Mouse (Mus musculus) cerebellum, adult 11-12 months (tissue): ENCODE data around the gene Lin7a.

Experiments used
- DNase-seq: peaks from one replicate; pipeline ENCODE4 v3.0.0; 2022

The Lin7a gene

DNA sequence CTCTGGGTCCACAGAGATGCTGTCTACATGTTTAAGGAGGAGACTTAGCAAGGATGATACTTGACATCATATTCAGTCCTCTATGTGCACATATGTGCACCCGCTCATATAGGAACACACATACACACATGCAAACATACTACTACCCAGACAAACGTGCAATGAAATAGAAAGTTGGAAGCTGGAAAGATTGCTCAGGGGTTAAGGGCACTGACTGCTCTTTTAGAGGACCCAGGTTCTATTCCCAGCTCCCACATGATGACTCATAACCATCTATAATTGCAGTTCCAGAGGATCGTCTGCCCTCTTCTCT, 19.0 kb upstream of the Lin7a start:
- DNase-seq: no peak

DNA sequence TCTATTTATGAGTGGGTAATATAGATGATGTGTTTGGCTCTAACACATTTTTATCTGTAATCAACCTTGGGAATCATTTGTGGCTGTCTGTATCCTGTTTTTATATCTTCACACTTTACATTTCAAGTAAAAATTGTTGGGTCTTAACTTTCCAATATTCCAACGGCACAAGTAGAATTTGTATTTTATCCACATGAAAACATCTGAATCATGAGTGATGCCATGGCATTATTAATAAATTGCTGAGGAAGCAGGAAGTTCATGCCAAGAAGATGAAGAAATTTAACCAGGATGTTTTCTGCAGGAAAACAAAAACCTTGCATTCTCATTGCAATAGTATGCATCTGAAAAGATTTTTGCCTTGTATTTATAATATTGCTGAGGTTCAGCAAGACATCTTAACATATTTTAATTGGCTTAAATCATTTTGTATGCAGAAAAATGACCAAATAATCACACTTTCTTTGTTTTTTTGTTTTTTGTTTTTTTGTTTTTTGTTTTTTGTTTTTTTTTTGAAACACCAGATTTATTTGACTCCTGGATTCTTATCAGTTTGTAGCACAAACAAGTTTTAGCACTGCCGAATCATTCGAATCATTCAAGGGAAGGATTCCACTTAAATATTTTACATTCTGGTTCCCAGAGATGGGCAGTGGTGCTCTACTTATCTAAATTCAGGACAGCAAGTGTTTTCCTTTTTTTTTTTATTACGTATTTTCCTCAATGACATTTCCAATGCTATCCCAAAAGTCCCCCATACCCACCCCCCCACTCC, 18.1 kb upstream of the Lin7a start:
- no peak for DNase-seq

DNA sequence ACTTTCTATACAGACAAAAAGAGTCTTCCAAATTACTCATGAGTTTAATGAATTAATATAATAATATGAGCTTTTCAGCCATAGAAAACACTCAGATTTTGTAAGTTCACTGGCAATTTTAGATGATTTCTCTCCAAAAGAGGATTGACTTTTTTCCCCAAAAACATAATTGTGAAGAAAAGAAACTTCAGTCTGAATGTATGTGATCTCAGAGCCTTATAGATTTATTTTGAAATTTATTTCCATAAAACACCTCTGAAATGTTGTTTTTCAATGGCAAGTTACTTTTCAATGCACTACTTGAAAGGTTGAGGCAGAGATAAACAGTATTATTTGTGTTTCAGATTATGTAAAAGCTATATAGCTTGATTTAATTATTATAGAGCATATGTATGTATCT, 16.8 kb upstream of the Lin7a start:
- DNase-seq: no peak

DNA sequence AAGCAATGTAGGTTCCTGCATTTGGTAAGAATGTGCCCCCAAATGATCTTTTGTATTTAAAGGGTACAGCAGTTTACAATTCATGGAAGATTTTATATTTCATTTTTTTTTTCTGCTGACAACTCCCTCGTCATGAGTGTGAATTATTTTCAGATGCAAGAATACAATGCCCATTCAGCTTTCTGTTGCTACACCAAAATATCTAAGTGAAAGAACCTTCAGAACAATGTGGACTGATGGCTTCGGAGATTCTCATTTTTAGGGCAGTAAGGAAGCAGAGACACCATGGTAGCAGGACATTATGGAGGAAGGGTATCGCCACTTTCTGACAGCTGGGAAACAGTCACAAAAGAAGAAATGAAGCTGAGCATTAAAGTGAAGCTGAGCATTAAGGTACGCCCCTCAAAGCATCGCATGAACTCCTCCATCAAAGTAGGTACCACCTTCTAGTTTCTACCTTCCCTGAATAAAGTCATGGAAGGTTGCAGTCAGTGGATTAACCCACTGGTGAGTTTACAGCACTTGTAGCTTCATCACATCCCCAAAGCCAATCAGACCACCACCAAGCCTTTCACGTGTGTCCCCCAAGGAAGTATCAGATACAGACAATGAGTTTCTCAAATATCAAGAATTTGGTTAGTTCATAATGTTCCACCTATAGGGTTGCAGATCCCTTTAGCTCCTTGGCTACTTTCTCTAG, 16.0 kb upstream of the Lin7a start:
- DNase-seq: no peak

DNA sequence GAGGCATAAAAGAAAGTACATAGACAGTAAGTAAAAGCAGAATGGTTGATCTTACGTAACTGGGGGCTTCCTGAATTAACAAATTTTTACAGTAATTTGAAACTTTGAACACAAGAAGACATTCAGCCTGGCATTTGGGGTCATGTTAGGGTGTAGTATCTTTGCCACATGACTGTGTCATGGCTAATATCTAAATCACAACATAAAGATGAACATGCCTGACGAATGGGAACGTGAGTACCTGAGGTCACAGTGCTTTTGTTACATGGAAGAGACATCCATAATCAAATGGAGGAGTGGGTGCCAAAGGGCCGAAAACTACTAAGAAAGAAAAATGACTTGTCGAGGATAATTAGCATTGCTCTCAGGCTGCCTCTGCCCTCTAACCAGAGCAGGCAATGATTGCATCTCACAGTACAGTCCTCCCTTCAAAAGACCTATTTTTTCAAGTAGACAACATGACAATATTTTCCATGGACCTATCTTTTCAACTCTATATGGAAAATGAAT, 15.0 kb upstream of the Lin7a start:
- DNase-seq: no peak

DNA sequence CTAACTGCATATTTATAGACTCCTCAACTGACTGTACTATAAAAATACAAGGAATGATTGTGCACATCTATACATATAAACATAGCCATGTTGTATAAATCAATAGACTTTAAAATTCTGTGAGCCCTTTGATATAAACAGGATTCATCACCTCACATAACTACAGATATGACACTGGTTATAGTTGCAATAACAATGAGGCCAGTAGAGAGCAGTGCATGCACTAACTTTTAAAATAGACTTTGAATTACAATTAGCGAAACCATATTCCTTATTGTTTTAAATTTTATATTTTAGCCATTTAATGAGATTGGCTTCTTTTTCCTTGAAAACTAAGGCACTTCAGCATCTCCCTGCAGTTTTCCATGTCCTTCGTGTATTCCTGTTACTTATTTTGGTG, 11.1 kb upstream of the Lin7a start:
- DNase-seq: no peak

DNA sequence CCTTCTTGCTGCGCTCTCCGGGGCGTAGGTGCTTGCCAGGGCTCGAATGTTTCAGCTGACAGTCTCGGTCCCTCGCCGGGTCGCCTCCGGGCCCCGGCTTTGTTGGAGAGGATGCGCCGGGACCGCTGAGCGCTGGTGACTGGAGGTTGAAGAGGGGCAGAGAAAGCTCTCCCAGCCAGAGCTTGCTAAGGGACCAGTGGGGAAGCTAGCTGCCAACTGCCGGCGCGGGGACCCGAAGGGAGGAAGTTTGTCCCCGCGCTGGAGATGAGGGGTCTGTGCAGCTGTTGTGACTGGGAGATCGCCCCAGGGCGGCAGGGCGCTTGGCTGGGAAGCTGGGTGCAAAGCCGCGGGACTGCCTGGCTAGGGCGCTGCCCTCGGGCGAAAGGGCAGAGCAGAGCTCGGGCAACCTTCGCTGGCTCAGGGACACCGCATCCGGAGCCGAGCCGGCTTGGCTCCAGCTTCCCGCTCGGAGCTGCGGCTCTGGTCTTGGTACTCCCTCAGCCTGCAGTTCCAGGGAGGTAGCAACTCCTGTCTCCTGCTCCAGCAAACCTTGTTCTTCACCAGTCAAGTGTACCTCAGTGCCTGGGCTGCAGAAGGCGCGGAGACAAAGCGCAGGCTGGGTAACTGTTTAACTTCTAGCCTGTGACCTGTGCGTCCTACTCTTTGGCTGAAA, 781 bp downstream of the Lin7a start:
- peak; percentile 81 for DNase-seq

DNA sequence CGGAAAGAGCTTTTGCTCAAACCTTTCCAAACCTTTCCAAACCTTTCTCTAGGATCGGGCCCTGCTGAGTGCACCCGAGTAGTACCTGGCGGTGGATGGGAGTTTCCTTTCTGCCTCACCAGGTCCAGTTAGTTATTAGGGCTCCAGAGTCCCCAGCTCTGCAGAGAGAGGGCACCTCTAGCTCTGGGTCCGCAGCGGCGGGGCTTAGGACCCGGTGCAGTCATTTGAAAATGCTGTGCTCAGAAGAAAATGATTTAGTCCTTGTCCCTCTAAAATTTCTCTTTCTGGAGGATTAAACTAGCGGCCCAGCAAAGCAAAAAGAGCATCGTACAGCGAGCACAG, 1.3 kb downstream of the Lin7a start:
- peak; percentile 67 for DNase-seq

DNA sequence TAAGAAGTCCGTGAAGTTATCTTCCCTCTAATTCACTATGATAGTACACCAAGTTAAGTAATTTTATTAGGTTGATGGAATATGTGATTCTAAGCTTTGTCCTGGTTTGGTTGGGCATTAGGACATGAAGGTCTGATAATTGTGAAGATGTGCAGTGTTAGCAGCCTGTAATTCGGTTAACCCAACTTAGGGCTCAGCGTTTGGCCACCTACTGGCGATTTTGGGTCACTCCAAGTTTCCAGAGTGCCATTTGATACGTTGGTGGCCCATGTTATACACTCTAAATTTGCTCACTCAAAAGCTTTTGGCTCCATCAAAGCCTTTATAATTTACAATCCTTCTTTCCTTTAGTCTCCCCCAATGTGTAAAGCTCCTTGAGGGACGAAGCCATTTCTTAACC, 2.4 kb downstream of the Lin7a start:
- peak; percentile 48 for DNase-seq

DNA sequence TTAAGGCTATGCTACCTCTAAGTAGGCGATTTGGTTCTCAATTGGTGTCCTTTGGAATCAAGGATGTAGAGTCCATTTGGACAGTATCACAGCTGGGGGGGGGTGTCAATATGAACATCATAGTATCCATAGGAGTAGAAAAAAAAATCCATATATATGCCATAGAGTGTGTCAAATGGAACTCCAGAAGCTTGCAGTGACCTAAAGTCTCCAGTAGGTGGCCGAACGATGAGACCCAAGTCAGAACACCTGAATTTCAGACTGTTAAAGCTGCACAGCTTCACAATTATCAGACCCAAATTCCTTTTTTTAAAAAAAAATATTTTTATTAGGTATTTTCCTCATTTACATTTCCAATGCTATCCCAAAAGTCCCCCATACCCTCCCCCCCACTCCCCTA, 3.3 kb downstream of the Lin7a start:
- DNase-seq: no peak

DNA sequence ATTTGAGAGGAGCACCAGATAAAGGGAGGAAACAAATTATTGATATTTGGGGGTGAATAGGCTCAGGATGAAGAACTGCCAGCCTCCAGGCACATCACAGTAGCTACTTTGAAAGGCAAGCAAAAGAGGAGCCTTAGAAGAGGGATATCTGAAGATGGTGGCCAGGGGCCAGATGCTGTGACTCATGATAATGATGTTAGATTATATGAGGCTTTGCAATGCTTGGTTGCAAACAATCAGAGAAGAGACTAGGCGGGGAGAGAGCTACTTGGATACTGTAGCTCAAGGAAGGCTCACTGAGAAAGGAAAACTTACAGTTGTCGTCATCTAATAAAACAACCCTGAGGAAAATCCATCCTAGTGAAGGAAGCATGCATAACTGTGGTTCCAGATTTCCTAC, 5.2 kb downstream of the Lin7a start:
- no peak for DNase-seq

DNA sequence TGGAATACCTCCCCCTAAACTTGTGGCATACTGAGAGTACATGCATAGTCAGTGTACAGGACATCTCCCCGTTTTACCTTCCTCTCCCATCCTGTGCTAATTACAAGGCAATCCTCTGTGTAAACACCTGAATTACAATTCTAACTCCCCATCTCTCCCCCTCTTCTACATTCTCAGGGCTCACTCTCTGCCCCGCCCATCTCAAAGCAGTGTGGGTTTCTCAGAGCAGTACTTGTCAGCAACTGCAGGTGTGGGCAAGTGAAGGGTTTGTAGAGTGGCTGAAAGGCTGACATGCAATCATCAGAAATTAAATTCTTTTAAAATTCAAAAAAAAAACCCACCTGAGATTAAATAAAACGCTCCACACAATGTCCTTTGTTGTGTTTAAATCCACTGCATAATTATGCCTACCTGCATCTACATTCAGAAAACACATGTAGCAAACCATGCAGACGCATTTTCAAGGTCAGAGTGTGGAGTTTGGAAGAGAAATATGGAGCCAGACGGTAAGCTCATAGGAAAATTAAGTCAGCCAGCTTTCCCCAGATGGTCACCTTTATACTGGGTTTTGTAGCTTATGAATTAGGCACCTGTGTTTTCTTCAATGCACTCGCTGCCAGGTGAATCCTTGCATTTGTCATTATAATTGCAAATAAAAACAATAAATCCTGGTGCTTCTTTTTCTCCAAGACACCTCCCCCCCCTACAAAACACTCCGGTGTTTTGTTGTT, 22.6 kb downstream of the Lin7a start:
- DNase-seq: peak; percentile 78

DNA sequence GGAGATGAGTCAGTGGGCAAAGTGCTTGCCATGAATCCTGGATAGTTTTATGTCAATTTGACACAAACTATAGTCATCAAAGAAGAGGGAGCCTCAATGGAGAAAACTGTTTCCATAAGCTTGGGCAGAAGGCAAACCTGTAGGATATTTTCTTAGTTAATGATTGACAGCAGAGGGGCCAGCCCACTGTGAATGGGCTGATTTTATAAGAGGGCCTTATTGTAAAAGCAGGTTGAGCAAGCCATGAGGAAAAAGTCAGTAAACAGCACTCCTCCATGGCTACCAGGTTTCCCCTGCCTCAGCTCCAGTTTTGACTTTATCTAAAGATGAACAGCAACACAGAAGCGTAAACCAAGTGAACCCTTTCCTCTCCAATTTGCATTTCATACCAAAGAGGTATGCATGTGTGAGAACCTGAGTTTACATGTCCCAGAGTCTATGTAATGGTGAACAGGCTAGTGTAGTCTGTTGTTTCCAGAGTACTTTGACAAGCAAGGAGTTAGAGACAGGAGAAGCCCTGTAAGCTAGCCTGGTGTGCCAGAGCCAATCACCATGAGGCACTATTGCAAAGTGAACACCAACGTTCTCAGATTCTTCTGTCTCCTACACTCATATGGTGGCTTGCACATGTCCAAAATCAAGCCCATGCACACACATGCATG, 29.2 kb downstream of the Lin7a start:
- no peak for DNase-seq

DNA sequence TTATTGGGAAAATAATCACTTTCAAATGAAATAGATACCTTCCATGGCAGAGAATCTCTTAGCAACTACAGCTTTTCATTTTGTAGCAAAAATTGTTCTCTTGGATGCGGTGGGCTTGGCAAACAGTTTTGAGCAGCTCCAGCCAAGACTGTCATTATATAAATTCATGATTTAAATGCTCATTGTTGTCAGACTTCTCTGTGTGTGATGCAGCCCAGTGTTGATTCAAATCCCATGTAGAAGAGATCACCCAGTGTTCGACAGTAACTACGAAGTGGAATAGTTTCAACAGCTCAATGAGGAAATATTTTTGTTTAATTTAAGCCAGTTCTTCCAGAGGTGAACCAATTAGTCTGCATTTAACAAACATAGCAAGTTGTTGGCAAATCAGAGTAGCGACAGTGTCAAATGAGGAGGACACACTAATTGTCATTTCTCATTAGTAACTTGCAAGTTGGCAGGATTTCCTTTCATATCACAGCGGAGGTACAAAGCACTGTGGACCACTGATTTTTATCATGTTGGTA, 39.5 kb downstream of the Lin7a start:
- DNase-seq: no peak

DNA sequence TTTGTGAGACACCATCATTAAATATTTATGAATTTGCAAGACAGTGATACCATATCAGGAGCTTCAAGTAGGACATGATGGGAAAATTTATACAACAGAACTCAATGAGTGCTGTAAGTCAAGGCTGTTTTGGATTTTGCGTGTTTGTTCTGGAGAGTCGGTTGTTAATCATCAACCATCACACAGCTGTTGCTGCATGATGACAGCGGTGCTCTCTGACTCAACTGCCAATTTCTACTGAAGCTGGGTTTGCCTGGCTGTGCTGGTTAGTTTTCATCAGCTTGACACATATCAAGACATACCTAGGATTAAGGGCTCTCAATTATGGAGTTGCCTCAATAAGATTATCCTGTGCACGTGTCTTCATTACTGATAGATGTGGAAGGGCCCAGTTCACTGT, 41.1 kb downstream of the Lin7a start:
- DNase-seq: no peak

DNA sequence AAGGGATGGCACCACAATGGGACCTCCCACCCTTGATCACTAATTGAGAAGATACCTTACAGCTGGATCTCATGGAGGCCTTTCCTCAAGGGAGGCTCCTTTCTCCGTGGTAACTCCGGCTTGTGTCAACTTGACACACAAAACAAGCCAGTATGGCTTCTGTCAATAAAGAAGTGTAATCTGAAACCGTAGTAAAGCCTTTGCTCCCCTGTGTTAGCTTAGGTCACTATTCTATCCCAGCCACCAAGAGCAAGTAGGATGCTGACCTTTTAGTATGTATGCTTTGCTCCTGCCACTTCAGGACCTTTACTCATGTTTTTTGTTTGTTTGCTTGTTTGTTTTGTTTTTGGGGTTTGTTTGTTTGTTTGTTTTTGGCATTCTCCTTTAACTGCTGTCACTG, 41.9 kb downstream of the Lin7a start:
- DNase-seq: no peak

DNA sequence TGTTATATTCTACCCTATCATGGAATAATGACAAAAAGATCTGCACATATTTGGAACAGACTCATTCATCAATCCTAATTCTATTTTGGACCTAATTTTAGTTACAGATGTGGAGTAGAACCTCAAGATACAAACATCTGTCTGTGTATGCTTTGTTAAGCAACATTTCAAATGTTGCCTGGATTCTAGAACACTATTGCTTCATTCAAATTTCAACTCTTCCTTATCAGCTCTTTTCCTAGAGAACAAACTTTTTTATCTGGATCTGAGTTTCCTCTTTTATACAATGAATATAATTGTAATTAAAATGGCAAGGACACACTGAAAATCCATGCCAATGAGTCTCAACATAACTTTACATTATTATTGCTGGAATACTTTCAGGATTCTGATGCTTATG, 43.8 kb downstream of the Lin7a start:
- no peak for DNase-seq

DNA sequence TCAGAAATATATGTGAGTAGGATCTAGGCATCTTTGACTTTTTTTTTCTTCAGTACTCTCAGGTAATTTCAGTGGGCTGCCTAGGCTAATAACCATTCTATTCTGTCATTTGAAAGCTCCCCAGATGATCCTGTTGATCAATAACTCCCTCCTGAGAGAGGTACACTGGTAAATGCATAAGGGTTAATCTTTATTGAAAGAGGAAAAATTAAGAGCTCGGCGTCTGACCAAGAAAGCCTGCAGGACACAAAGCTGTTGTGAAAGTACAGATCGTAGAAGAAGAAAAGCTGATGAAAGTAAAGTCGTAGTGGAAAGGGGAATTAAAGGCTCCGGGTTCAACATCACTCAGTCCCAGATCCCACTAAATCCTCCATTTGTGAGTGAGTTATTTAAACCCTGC, 44.2 kb downstream of the Lin7a start:
- DNase-seq: no peak

DNA sequence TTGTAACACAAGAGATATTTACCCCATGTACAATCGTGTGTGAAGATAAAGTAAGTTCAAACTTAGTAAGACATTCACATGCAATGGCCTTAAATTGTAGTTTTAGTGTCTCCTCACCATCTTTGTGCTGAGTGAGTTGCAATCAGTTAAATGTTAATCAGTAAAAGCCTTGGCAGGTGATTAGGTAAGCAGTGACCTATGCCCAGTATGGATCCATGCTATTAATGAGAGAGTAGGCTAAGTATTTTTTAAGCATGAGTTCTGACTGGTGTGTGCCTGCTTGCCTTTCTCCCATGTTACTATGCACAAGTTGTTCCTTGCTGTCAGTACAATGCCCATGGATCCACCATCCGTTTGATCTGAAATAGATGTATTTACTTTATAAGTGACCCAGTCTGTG, 44.6 kb downstream of the Lin7a start:
- no peak for DNase-seq

DNA sequence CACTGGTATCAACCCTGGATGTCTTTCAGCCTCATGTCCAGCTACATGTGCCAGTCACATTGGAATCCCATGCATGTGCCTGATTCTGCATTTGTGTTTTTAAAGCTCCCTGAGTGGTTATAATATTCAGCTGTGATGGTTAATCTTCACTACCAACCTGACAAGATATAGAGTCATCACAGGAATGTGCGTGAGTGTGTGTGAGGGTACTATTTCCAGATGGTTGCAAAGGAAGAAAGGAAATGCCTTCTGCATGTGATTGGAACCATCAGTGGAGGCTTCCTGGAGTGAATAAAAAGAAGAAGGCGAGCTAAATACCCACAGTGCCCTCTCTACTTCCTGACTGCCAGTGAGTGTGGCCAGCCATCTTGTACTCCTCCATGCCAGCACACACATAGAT, 48.2 kb downstream of the Lin7a start:
- DNase-seq: no peak

DNA sequence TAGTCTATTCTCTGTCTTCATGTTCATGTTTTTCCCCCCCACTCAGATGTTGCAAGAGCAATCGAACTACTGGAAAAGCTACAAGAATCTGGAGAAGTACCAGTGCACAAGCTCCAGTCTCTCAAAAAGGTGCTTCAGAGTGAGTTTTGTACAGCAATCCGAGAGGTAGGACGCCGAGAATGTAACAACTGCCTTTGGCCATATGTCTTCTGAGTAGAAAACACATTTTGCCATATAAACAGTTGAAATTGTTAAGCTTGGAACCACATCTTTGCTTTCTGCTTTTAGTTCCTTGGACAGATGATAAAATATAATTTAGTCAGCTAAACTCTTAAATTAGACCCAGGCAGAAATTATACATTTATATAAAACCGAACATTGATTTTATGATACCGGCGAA, 52.4 kb downstream of the Lin7a start:
- no peak for DNase-seq

DNA sequence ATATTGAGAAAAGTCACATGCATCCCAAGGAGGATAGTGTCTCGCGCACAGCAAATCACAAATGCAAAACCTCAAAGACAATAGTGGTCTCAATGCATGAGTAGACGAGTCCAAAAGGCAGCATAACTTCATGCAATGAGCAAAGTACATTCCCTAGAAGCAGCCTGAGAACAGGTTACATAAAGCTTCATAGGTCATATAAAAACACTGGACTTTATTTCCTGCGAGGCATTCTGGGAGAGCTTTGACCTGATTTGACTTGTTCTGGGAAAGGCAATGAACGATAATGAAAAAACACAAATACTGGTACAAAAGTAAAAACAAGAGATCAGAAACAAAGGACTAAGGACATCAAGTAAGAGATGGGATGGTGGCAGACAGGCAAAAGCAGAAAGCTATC, 54.1 kb downstream of the Lin7a start:
- DNase-seq: no peak

DNA sequence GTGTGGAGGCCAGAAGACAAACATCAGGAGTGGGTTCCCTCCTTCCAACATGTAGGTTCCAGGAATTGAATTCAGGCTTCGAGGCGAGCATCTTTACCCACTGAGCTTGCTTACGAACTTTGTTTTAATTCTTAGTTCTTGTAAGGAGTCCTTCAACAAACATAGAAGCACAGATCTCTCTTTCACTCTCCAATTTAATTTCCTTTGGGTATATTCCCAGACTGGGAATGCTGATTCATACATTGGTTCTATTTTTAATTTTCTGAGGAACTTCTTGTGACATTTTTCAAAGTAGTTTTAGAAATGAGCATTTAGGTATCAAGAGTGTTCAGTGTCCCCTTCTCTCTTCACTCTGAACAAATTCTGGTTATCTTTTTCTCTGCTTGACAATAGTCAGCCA, 68.0 kb downstream of the Lin7a start:
- DNase-seq: no peak
